Mouse (Mus musculus) liver, postnatal 0 days (tissue): ENCODE measurements around the gene Atf7ip. TPM values are rescaled to one million over a fixed set of nuclear protein-coding genes. Genes with fewer than 3 reads are reported as not detected.

Experiments used
- ATAC-seq: fragments of 200-750 bp; cut with Nextera tagmentation; 2 replicates; pipeline ENCODE4 v1.8.0; 2017; ENCODE audit warnings: mild to moderate bottlenecking, moderate library complexity
- DNase-seq: peaks from one replicate; pipeline ENCODE4 v3.0.0-alpha.2; 2016
- H3K27ac ChIP-seq: fragments of 300-500 bp; sonication (generic); 2 replicates; pipeline ENCODE4 v1.5.1; 2014; ENCODE audit warnings: antibody characterized with exemption, moderate library complexity, mild to moderate bottlenecking, low read depth
- H3K27me3 ChIP-seq: fragments of 300-500 bp; sonication (generic); 2 replicates; pipeline ENCODE4 v1.6.1; 2014; ENCODE audit warnings: low read length, control low read depth, mixed read lengths; ENCODE audit not compliant: insufficient read depth
- H3K36me3 ChIP-seq: fragments of 300-500 bp; sonication (generic); replicated peaks from 2 replicates; pipeline ENCODE4 v1.6.1; 2014; ENCODE audit warnings: mild to moderate bottlenecking, control low read depth, low read length, moderate library complexity, mixed read lengths; ENCODE audit not compliant: insufficient read depth
- H3K4me1 ChIP-seq: fragments of 300-500 bp; sonication (generic); 2 replicates; pipeline ENCODE4 v1.6.1; 2014; ENCODE audit warnings: antibody characterized with exemption, mild to moderate bottlenecking, control low read depth; ENCODE audit not compliant: insufficient read depth
- H3K4me2 ChIP-seq: fragments of 300-500 bp; sonication (generic); 2 replicates; pipeline ENCODE4 v1.6.1; 2014; ENCODE audit warnings: low read depth, mild to moderate bottlenecking, low read length, moderate library complexity, mixed read lengths
- H3K4me3 ChIP-seq: fragments of 300-500 bp; sonication (generic); 2 replicates; pipeline ENCODE4 v1.5.1; 2014; ENCODE audit warnings: low read depth, low read length
- H3K9ac ChIP-seq: fragments of 300-500 bp; sonication (generic); replicated peaks from 2 replicates; pipeline ENCODE4 v1.6.1; 2014; ENCODE audit warnings: mild to moderate bottlenecking, moderate library complexity
- H3K9me3 ChIP-seq: fragments of 300-500 bp; sonication (generic); 2 replicates; pipeline ENCODE4 v1.6.1; 2016; ENCODE audit warnings: mild to moderate bottlenecking, control low read depth, low read length, mixed read lengths
- CTCF ChIP-seq: sonication (generic); IDR thresholded peaks from 2 replicates; pipeline ENCODE4 v1.5.1; 2016; ENCODE audit warnings: antibody characterized with exemption, low read depth
- EP300 ChIP-seq: IDR thresholded peaks from 2 replicates; pipeline ENCODE4 v1.6.1; 2016; ENCODE audit warnings: antibody characterized with exemption, low read depth, mild to moderate bottlenecking
- WGBS: fragments of 180-500 bp; shearing (Covaris S2); extraction: QIAGEN DNeasy Blood & Tissue Kit; methylation state at CpG from one replicate; pipeline ENCODE4 v1.1.7; 2014; ENCODE audit not compliant: insufficient replicate concordance; 5-methylcytosine and 5-hydroxymethylcytosine counted together
- polyA plus RNA-seq: library from polyadenylated mRNA; unstranded; fragments of >200 nt; fragmentation: Nextera tagmentation; extraction: Ambion mirVana; gene quantifications from 2 replicates; pipeline ENCODE4 v1.2.1, GENCODE M21; 2015

Gene Atf7ip
- polyA plus RNA-seq, 1 experiment from 2014 or later, result 6.6 TPM

GRCm38 (mm10) chr6:136551550-136552109 is 45.7 kb downstream of the Atf7ip start:
- H3K36me3 ChIP-seq, result peaks cover 5% of the 10 kb centered on the region; the same call in 1 of the 2 replicates
- H3K4me3 ChIP-seq, result no peak overlapping the region
- H3K4me2 ChIP-seq, result no peak overlapping the region
- ATAC-seq (no peak), DNase-seq (no peak)
- H3K9me3 ChIP-seq, result no peaks in the 10 kb centered on the region
- peaks cover 26% of the 10 kb centered on the region for H3K4me1 ChIP-seq
- no peak overlapping the region for H3K27ac ChIP-seq
- H3K9ac ChIP-seq, result no peak overlapping the region
- no peaks in the 10 kb centered on the region for H3K27me3 ChIP-seq
- 78% methylated on average over 7 of the region's 7 CpGs for WGBS
- TF ChIP-seq CTCF (no peak), EP300 (0 out of 2 replicates have a peak, but pooled peaks have one; percentile 10)

GRCm38 (mm10) chr6:136553156-136553555 is 47.2 kb downstream of the Atf7ip start:
- ATAC-seq (no peak), DNase-seq (no peak)
- Histone ChIP-seq H3K9me3 (no peaks in the 10 kb centered on the region), H3K36me3 (peaks cover 16% of the 10 kb centered on the region), H3K4me2 (0 out of 2 replicates have a peak overlapping the region, but pooled peaks have one; percentile 9), H3K4me3 (no peak overlapping the region), H3K9ac (no peak overlapping the region), H3K27me3 (no peaks in the 10 kb centered on the region), H3K27ac (no peak overlapping the region), H3K4me1 (peaks cover 24% of the 10 kb centered on the region)
- TF ChIP-seq EP300, result no peak
- TF ChIP-seq CTCF, result no peak
- WGBS, result 77% methylated on average over 5 of the region's 5 CpGs

- WGBS, result 29% methylated on average over 11 of the region's 11 CpGs
- Histone ChIP-seq H3K4me1 (peaks cover 18% of the 10 kb centered on the region), H3K36me3 (peaks cover 16% of the 10 kb centered on the region), H3K27me3 (no peaks in the 10 kb centered on the region), H3K9ac (no peak overlapping the region), H3K27ac (no peak overlapping the region), H3K9me3 (no peaks in the 10 kb centered on the region), H3K4me3 (peak overlapping the region; percentile 10; the same call in 1 of the 2 replicates), H3K4me2 (peak overlapping the region; percentile 47)
- ATAC-seq, result peak; percentile 78
- TF ChIP-seq CTCF (peak; percentile 28; the same call in 1 of the 2 replicates), EP300 (no peak)
- DNase-seq, result peak; percentile 28
Measured at GRCm38 (mm10) chr6:136553767-136554569, 48.0 kb downstream of the Atf7ip start.

- Histone ChIP-seq H3K4me1 (peaks cover 14% of the 10 kb centered on the region), H3K4me2 (no peak overlapping the region), H3K27ac (no peak overlapping the region), H3K36me3 (peaks cover 24% of the 10 kb centered on the region), H3K9me3 (no peaks in the 10 kb centered on the region), H3K9ac (no peak overlapping the region), H3K4me3 (no peak overlapping the region), H3K27me3 (no peaks in the 10 kb centered on the region)
- no peak for DNase-seq
- WGBS, result 82% methylated on average over 7 of the region's 7 CpGs
- ATAC-seq, result no peak
- no peak for TF ChIP-seq CTCF
- no peak for TF ChIP-seq EP300
Measured at GRCm38 (mm10) chr6:136554774-136555522, 49.0 kb downstream of the Atf7ip start.

- Histone ChIP-seq H3K4me3 (no peak overlapping the region), H3K9me3 (no peaks in the 10 kb centered on the region), H3K27ac (no peak overlapping the region), H3K9ac (no peak overlapping the region), H3K36me3 (peaks cover 30% of the 10 kb centered on the region), H3K4me1 (peaks cover 14% of the 10 kb centered on the region), H3K4me2 (no peak overlapping the region), H3K27me3 (no peaks in the 10 kb centered on the region)
- TF ChIP-seq EP300 (no peak), CTCF (peak; percentile 91)
- DNase-seq, result peak; percentile 84
- peak; percentile 60 for ATAC-seq
- WGBS, result 62% methylated on average over 5 of the region's 5 CpGs
Measured at GRCm38 (mm10) chr6:136555523-136555915, 49.6 kb downstream of the Atf7ip start.
